In genomic region chr9:84319338-84319737, GRCm38 (mm10) we compare ENCODE assay signal across 11 mouse cellular contexts.
"Had no signal": no experiment of that assay in that cellular context is flagged by ENCODE, and none has a peak within 500 bp of the region (broad histone marks: within the 10 kb centered on the region; RNA-seq: fewer than 3 reads in every experiment).

No protein-coding gene starts in this region.

- H3K4me1 ChIP-seq: stomach, embryonic 15.5 days had no signal

- H3K9me3 ChIP-seq: neural tube, embryonic 13.5 days; stomach, embryonic 15.5 days had no signal

- DNase-seq: kidney, adult 18-20 months; kidney, postnatal 10 days; kidney, postnatal 4 days; lung, adult 18-20 months; right cerebral cortex, postnatal 14 days; thymus, adult 2 months; thymus, postnatal 25 days had no signal

- H3K27ac ChIP-seq: layer of hippocampus, adult 2 months; liver, embryonic 14.5 days; neural tube, embryonic 13.5 days; stomach, embryonic 15.5 days had no signal

- H3K4me2 ChIP-seq: neural tube, embryonic 13.5 days; stomach, embryonic 15.5 days had no signal

- H3K9ac ChIP-seq: liver, embryonic 14.5 days; neural tube, embryonic 13.5 days; stomach, embryonic 15.5 days had no signal

- H3K27me3 ChIP-seq: neural tube, embryonic 13.5 days; stomach, embryonic 15.5 days had no signal

- H3K4me3 ChIP-seq: layer of hippocampus, adult 2 months; neural tube, embryonic 13.5 days; stomach, embryonic 15.5 days had no signal

- H3K36me3 ChIP-seq: neural tube, embryonic 13.5 days; stomach, embryonic 15.5 days had no signal
